Mouse (Mus musculus) erythroblast, embryonic 14.5 days (primary cell): ENCODE measurements around the gene Cdkn1b. TPM values are rescaled to one million over a fixed set of nuclear protein-coding genes. Genes with fewer than 3 reads are reported as not detected.

Experiments used
- H3K27me3 ChIP-seq: 2 replicates; pipeline ENCODE4 v1.6.1; 2012; ENCODE audit warnings: inconsistent platforms; ENCODE audit not compliant: control insufficient read depth
- H3K36me3 ChIP-seq: 2 replicates; pipeline ENCODE4 v1.6.1; 2012; ENCODE audit warnings: mild to moderate bottlenecking, inconsistent platforms; ENCODE audit not compliant: control insufficient read depth
- H3K4me1 ChIP-seq: 2 replicates; pipeline ENCODE4 v1.6.1; 2012; ENCODE audit warnings: inconsistent platforms; ENCODE audit not compliant: control insufficient read depth
- H3K4me3 ChIP-seq: replicated peaks from 2 replicates; pipeline ENCODE3; 2012; ENCODE audit warnings: moderate library complexity, mild to moderate bottlenecking, inconsistent platforms
- H3K9me3 ChIP-seq: 2 replicates; pipeline ENCODE4 v1.6.1; 2012; ENCODE audit warnings: low read length, inconsistent platforms, mixed read lengths; ENCODE audit not compliant: control insufficient read depth
- GATA1 ChIP-seq: IDR thresholded peaks from 2 replicates; pipeline ENCODE4 v1.6.1; 2012; ENCODE audit warnings: low read length, inconsistent platforms, mixed read lengths
- TAL1 ChIP-seq: IDR thresholded peaks from 3 replicates; pipeline ENCODE4 v1.6.1; 2012; ENCODE audit warnings: low read length, inconsistent platforms, mixed read lengths
- polyA plus RNA-seq: library from polyadenylated mRNA; stranded (reverse); fragments of >175 nt; gene quantifications from 2 replicates; pipeline ENCODE4 v1.2.3, GENCODE M21; 2012

The Cdkn1b gene
- polyA plus RNA-seq, 1 experiment, result 7.0 TPM

DNA sequence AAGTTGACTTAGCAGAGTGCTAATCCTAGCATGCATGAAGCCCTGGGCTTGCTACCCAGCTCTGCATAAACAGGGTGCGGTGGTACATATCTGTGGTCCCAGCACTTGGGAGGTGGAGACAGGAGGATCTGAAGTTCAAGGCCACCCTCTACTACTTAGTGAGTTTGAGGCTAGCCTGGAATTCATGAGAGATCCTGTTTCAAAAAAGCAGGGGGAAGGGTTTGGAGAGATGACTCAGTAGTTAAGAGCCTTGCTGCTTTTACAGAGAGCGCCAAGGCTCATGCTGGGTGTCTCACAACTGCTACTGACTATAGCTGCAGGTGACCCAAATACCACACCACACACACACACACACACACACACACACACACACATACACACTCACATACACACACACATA lies 49.3 kb downstream of the Cdkn1b start:
- H3K27me3 ChIP-seq, result no peaks in the 10 kb centered on the region; the same call in 1 of the 2 replicates
- peaks cover 9% of the 10 kb centered on the region for H3K9me3 ChIP-seq
- TF ChIP-seq GATA1 (no peak), TAL1 (no peak)
- peaks cover 9% of the 10 kb centered on the region for H3K4me1 ChIP-seq
- H3K36me3 ChIP-seq, result no peaks in the 10 kb centered on the region
- no peak overlapping the region for H3K4me3 ChIP-seq

GRCm38 (mm10) chr6:134972096-134972495 lies 51.9 kb downstream of the Cdkn1b start:
- Histone ChIP-seq H3K4me3 (no peak overlapping the region), H3K9me3 (peaks cover 9% of the 10 kb centered on the region), H3K4me1 (peaks cover 9% of the 10 kb centered on the region), H3K27me3 (peaks cover 3% of the 10 kb centered on the region), H3K36me3 (no peaks in the 10 kb centered on the region)
- TF ChIP-seq TAL1 (no peak), GATA1 (no peak)

Other genes starting within 250 kb of the Cdkn1b start
- gene Dusp16, start 127.8 kb upstream of the Cdkn1b start, polyA plus RNA-seq, result 0.22 and 0.52 TPM in 2 replicates
- gene Crebl2, start 90.2 kb upstream of the Cdkn1b start, polyA plus RNA-seq, result 0.15 and 0.24 TPM in 2 replicates
- gene Gpr19, start 21.8 kb upstream of the Cdkn1b start, polyA plus RNA-seq, result 0.36 and 0.61 TPM in 2 replicates
- gene Apold1, start 61.3 kb downstream of the Cdkn1b start, polyA plus RNA-seq, result 0.01 and 0.03 TPM in 2 replicates
- 0.84 and 0.96 TPM in 2 replicates for gene Ddx47, start 91.2 kb downstream of the Cdkn1b start, polyA plus RNA-seq
- 0.06 TPM in 1 of 2 replicates, not detected in the other for gene Gprc5a, start 145.2 kb downstream of the Cdkn1b start, polyA plus RNA-seq
- 0.04 and 0.08 TPM in 2 replicates for gene Gprc5d, start 197.9 kb downstream of the Cdkn1b start, polyA plus RNA-seq